Mouse (Mus musculus) spleen, embryonic (tissue): Measurements from ENCODE around the gene Fkbp11.

ENCODE experiments used
- CTCF ChIA-PET: fragments of 350-600 bp; sonication (Branson Sonifier 250); formaldehyde crosslinking; loops from one replicate; lab custom pipeline; 2022; lab: Charles Lee

Gene Fkbp11

GRCm38 (mm10) chr15:98742766-98743428, 14.9 kb upstream of the Fkbp11 start:
- CTCF ChIA-PET: no interaction called here

DNA sequence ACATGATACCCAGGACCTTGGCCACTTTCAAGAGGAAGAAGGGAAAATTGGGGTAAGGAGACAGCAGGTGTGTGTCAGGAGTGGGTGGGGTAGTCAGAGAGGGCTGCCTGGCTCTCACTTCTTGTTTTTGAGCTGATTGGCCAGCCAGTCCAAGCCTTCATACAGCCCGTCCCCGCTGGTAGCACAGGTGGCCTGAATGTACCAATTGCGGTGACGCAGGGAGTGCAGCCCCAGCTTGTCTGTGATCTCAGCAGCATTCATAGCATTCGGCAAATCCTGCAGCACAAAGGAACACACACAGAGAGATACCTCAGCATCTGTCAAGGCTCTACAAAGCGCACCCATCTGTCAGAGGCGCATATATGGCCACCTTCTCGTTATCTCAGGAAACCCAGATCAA, 12.2 kb upstream of the Fkbp11 start:
- CTCF ChIA-PET: interaction anchor here (0.6 kb wide), 1 partner anchor 1019 kb away, joined by 19 read pairs; no protein-coding TSS in a partner anchor

DNA sequence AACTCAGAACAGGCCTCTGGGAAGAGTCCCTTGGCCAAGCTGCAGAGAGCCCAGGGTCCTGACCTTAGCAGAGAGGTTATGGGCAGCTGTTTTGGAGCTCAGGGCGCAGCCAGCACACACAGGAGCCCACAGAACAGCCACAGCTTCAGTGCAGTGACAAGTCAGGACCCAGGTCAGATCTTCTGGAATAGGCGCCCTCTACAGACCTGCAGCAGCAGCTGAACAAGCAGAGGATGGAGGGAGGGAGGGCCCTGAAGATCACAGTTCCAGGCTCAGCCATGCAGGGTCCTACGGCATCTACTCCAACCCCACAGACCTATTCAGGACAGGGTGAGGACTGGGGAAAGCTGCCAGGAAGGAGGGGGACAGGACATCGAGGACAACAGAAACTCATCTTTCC, 10.8 kb upstream of the Fkbp11 start:
- CTCF ChIA-PET: no interaction called here

GRCm38 (mm10) chr15:98737881-98738280, 9.9 kb upstream of the Fkbp11 start:
- CTCF ChIA-PET: no interaction called here

DNA sequence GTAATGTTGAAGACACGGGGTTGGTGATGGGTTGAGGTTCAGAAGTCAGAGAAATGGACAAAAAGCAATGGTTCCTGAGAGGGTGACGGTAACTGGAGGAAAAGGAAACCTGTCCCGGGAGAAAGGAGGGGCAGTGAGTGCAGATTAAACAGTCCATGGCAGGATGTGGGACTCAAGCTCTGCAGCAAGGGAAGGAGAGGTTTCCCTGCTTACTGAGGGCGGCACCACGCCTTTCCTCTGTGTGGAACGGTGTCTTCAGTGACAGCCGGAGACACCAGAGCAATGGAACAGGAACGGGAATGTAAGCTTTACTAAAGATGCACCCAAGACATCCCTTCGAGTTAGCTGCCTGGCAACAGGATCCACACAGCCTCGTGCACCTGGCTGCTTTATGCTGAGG, 8.5 kb upstream of the Fkbp11 start:
- CTCF ChIA-PET: no interaction called here

GRCm38 (mm10) chr15:98733976-98734566, 6.1 kb upstream of the Fkbp11 start:
- CTCF ChIA-PET: interaction anchor here (0.6 kb wide), 1 partner anchor 1277 kb away, joined by 3 read pairs; no protein-coding TSS in a partner anchor

GRCm38 (mm10) chr15:98733370-98733769, 5.4 kb upstream of the Fkbp11 start:
- CTCF ChIA-PET: no interaction called here

- CTCF ChIA-PET: interaction anchor here (0.7 kb wide), 1 partner anchor 87 kb away, joined by 16 read pairs; no protein-coding TSS in a partner anchor
Observed at GRCm38 (mm10) chr15:98732006-98732531, 4.1 kb upstream of the Fkbp11 start.

DNA sequence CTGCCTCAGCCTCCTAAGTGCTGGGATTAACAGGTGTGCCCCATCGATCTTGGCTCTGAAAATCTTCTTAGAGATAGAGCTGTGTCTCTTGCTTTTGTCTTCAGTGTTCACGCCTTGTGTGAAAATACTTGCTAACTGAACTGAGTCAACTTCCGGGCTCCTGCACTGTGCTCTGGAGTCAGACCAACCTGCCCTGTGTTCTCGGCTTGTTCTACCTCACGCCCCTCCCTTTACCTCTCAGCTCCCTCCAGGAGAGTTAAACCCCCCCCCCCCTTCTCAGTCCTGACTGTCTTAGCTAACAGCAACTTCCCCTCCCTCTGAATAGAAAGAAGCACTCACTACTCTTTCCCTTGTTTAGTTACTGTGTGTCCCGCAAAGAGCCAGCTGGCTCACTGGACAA, 2.8 kb upstream of the Fkbp11 start:
- CTCF ChIA-PET: interaction anchor here (0.7 kb wide), 2 partner anchors 80 to 1237 kb away, joined by 4 to 11 read pairs; no protein-coding TSS in a partner anchor

DNA sequence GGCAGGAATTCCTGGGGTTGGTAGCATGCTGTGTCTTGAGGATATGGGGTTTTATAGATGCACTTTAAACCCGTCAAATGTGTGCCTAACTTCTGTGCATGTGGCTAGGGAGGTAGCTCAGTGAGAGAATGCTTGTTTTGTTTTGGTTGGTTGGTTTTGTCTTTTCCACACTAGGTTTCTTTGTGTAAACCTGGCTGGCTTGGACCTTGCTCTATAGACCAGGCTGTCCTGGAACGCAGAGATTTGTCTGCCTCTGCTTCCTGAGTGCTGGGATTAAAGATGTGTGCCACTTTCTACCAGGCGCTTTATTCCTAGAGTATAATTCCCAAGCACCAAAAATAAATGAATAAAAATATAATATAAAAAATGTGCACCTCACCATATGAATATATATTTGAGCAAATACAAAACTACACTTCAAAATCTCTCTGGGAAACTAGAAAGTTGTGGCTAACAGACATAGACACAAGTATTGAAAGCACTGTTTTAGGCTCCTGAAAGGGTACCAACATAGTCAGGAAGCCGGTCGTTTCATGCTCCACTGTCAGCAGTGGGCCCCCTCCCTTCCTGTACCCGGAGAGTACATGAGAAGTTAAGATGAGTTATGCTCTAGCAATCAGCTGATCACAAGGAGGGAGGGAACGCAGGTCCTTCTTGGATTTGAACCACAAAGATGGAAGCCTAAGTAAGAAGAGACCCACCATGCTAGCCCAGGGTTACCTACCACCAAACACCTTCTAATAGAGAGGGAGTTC, 2.0 kb upstream of the Fkbp11 start:
- CTCF ChIA-PET: interaction anchor here (0.7 kb wide), 1 partner anchor 1238 kb away, joined by 4 read pairs; no protein-coding TSS in a partner anchor

- CTCF ChIA-PET: interaction anchor here (1.0 kb wide), 1 partner anchor 31 kb away, joined by 3 read pairs; no protein-coding TSS in a partner anchor
Observed at GRCm38 (mm10) chr15:98728366-98728765, 368 bp upstream of the Fkbp11 start.

DNA sequence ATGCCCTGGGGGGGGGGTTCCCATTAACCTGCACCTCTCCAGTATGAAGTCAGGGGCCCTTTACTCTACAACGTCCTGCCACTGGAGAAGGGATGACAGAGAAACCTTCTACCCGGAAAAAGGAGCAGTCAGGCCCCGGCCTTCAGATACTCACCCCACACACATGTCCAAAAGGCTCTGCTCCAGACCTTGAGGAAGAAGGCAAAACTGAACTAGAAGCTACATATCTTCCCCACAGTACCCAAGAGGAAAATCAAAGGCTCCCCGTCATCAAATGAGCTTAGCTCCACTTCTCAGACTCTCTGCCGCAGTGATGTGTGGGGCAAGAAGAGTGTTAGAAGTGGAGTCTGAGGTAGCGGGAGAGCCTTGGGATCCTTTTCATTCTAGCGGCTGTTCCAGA, 1.3 kb downstream of the Fkbp11 start:
- CTCF ChIA-PET: no interaction called here

DNA sequence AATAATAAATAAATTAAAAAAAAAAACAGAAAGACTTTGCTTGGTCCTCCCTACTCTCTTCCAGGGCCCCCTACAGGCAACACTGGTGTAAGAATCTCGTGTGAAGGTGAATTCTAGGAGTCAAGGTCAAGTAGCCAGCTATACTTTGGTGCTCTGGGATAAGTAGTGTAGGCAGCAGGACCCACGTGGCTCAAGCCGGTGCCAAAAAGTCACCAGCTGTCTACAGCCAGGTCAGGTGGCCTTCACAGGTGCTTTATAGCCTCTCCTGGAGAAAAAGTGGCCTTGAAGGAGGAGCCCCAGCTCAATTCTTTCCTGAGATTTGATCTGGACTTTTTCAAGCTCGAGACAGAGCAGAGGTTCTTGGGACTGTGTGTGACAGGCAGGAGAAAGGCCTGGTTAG, 1.9 kb downstream of the Fkbp11 start:
- CTCF ChIA-PET: no interaction called here

DNA sequence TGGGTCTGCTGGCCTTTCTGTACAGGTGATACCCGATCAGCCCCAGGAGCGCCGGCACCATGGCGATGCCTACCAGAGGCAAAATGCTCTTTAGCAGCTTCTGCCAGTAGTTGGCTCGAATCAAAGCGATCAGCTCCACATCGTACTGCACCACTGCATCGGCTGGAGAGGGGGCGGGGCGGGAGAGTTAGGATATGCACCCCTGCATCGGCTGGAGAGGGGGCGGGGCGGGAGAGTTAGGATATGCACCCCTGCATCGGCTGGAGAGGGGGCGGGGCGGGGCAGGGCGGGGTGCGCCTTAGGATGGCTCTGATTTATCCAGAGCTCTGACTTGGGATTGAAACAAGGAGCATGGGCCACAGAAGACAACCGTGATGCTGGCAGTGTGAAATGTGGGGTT, 3.6 kb downstream of the Fkbp11 start:
- CTCF ChIA-PET: no interaction called here

- CTCF ChIA-PET: interaction anchor here (0.6 to 0.7 kb wide), 2 partner anchors 41 to 63 kb away, joined by 3 read pairs; no protein-coding TSS in a partner anchor
Observed at GRCm38 (mm10) chr15:98722854-98723253, 5.1 kb downstream of the Fkbp11 start.

GRCm38 (mm10) chr15:98722191-98722590, 5.8 kb downstream of the Fkbp11 start:
- CTCF ChIA-PET: interaction anchor here (0.7 kb wide), 1 partner anchor 42 kb away, joined by 3 read pairs; no protein-coding TSS in a partner anchor

DNA sequence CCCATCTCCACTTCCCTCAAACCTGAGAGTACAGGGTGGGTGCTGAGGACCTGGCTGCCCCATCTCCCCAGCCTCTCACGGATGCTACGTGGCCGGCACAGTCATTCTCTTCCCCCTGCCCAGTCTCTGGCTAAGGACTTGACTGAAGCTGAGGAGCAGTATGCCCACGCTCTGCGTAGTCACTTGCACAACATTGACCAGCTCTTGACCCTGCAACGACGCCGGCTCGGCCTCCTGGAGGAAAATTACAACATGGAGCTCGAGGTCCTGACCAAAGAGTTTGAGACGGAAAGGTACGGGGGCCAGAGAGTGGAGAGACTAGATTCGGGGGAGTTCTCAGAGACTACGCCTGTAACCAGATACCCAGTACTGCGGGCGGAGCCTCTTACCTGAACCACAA, 10.7 kb downstream of the Fkbp11 start:
- CTCF ChIA-PET: no interaction called here

- CTCF ChIA-PET: no interaction called here
Observed at GRCm38 (mm10) chr15:98714230-98714652, 13.8 kb downstream of the Fkbp11 start.

DNA sequence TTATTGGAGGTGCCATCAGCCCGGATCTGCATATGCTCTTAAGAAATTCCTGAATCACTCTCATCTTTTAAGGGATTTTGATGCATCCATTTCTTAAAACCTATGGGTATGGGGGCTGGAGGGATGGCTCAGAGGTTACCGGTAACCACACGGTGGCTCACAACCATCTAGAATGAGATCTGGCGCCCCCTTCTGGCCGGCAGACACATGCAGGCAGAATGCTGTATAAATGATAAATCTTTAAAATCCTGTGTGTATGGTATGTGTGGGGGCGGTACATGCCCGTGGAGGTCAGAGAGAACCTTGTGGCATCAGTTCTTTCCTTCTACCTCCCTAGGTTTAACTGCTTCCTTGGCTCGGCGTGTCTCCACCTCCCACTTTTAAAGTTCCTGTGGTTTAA, 17.6 kb downstream of the Fkbp11 start:
- CTCF ChIA-PET: no interaction called here

DNA sequence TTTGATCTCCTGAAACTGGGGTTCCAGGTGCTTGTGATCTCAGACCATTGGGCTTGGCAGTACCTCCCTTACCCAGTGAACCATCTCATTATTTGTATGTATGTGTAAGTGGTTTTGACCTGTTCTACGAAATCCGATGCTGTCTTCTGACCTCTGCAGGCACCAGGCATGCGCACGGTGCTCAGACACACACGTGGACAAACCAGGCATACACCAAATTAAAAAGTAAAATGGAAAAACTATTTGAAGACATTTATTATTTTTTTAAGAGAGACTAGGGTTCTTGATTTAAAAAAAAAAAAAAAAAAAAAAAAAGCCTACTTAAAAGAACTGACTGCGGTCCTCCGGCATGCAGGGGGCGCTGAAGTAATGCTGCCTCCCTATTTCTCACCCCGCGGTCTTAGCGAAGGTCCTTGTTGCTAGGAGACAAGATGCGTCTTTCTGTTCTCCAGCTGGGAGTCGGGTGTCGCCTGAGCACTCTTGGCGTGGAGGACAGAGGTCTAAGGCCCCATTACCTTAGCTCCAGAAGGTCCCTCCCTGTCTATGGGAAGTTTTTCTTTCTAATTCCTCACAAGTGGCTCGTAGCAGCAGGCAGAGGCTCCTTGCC, 20.1 kb downstream of the Fkbp11 start, which contains the start of gene Ccdc65:
Gene Ccdc65, plus strand, starts transcription at position 442 of the 607 bp plus-strand sequence.
- CTCF ChIA-PET: interaction anchor here (0.8 kb wide), 1 partner anchor 737 kb away, joined by 11 read pairs; no protein-coding TSS in a partner anchor

- CTCF ChIA-PET: no interaction called here
Observed at GRCm38 (mm10) chr15:98704312-98704711, 23.7 kb downstream of the Fkbp11 start.
